Mouse (Mus musculus): Measurements from ENCODE around the gene Zfp940. TPM values are rescaled to one million over a fixed set of nuclear protein-coding genes. Genes with fewer than 3 reads are reported as not detected.

Zfp940 gene
- total RNA-seq, 2 experiments from 2014 or later: 20.0 to 20.9 TPM

GRCm38 (mm10) chr7:29814381-29814780 is 39.1 kb downstream of the Zfp940 start:
- DNase-seq (ENCODE audit: low spot score in 2 of 2): no peak

- DNase-seq (ENCODE audit: low spot score in 2 of 2): no peak
Measured at GRCm38 (mm10) chr7:29812244-29812643, 41.2 kb downstream of the Zfp940 start.

- no peak for DNase-seq (ENCODE audit: low spot score in 2 of 2)
Measured at GRCm38 (mm10) chr7:29807046-29807445, 46.4 kb downstream of the Zfp940 start.

- no peak for DNase-seq (ENCODE audit: low spot score in 2 of 2)
Measured at GRCm38 (mm10) chr7:29792906-29793305, 60.6 kb downstream of the Zfp940 start.

GRCm38 (mm10) chr7:29785888-29786287 is 67.6 kb downstream of the Zfp940 start:
- DNase-seq (ENCODE audit: low spot score in 2 of 2): no peak

- no peak for DNase-seq (ENCODE audit: low spot score in 2 of 2)
Measured at GRCm38 (mm10) chr7:29785023-29785422, 68.4 kb downstream of the Zfp940 start.

- peak; percentile 79 to 87 for DNase-seq (ENCODE audit: low spot score in 2 of 2)
Measured at GRCm38 (mm10) chr7:29783871-29784551, 69.5 kb downstream of the Zfp940 start, which contains the start of gene Zfp30. Gene Zfp30, plus strand, starts transcription at chr7:29783998.

Other genes with a start within 250 kb of the Zfp940 start
- not detected for gene Catsperg2, start 126.6 kb downstream of the Zfp940 start, total RNA-seq (2021)
- 10 to 100 TPM; 17.8 to 18.4 TPM for gene Zfp84, start 85.1 kb downstream of the Zfp940 start, total RNA-seq (2021)
- gene Zfp30, start 69.7 kb downstream of the Zfp940 start, total RNA-seq (2021): 10 to 100 TPM; 11.7 to 12.9 TPM
- gene Zfp790, start 37.6 kb downstream of the Zfp940 start, total RNA-seq (2021): 10 to 100 TPM; 23.9 to 24.1 TPM
- 10 to 100 TPM; 17.6 to 18.9 TPM for gene Zfp420, start 6.3 kb upstream of the Zfp940 start, total RNA-seq (2021)
- 10 to 100 TPM; 19.8 to 22.5 TPM for gene Zfp27, start 52.9 kb upstream of the Zfp940 start, total RNA-seq (2021)
- 1 to 10 TPM; 9.6 to 9.8 TPM for gene Zfp383, start 54.6 kb upstream of the Zfp940 start, total RNA-seq (2021)
- gene Zfp74, start 100.4 kb upstream of the Zfp940 start, total RNA-seq (2021): 10 to 100 TPM; 14.9 to 18.5 TPM
- 1 to 10 TPM; 4.5 to 4.7 TPM for gene Zfp568, start 130.3 kb upstream of the Zfp940 start, total RNA-seq (2021)
- 1 to 10 TPM; 7.6 to 7.7 TPM for gene Zfp14, start 197.7 kb upstream of the Zfp940 start, total RNA-seq (2021)
- 1 to 10 TPM; 4.1 to 6.0 TPM for gene Zfp82, start 219.2 kb upstream of the Zfp940 start, total RNA-seq (2021)
- gene Gm26920, start 236.7 kb upstream of the Zfp940 start, total RNA-seq (2021): 1 to 10 TPM in 1 of 2 experiments, not detected in 1; 1.5 TPM
- gene Zfp566, start 236.9 kb upstream of the Zfp940 start, total RNA-seq (2021): 1 to 10 TPM; 5.6 to 7.7 TPM
- 10 to 100 TPM; 64.8 to 75.6 TPM for gene Zfp260, start 241.1 kb upstream of the Zfp940 start, total RNA-seq (2021)